Mouse (Mus musculus): ENCODE results near the gene Cuedc2. TPM values are rescaled to one million over a fixed set of nuclear protein-coding genes. Genes with fewer than 3 reads are reported as not detected.

Gene Cuedc2
- polyA plus RNA-seq, 1 experiment = 65.5 TPM

- H3K36me3 ChIP-seq (ENCODE audit: control insufficient read depth, insufficient read depth, low read length, poor library complexity, severe bottlenecking) = no peaks in the 10 kb centered on the region
- no peaks in the 10 kb centered on the region for H3K9me3 ChIP-seq (replicated peaks; ENCODE audit: control insufficient read depth, insufficient read depth, low read length, poor library complexity, severe bottlenecking)
- H3K27ac ChIP-seq (ENCODE audit: insufficient read depth, low read length) = no peak overlapping the region
- no peaks in the 10 kb centered on the region for H3K4me1 ChIP-seq (ENCODE audit: control insufficient read depth, insufficient read depth, low read length)
- H3K4me3 ChIP-seq (ENCODE audit: low read depth, low read length) = peak overlapping the region; percentile 57
- TF ChIP-seq POLR2A (IDR thresholded peaks at IDR 0.05; ENCODE audit: insufficient read depth, low read length) (no peak), EP300 (IDR thresholded peaks at IDR 0.05; ENCODE audit: insufficient read depth, low read depth, low read length) (no peak), CTCF (IDR thresholded peaks at IDR 0.05; ENCODE audit: low read depth, low read length) (no peak)
- peak overlapping the region; percentile 30 for H3K9ac ChIP-seq (ENCODE audit: low read depth, poor library complexity, severe bottlenecking)
- peaks cover 9% of the 10 kb centered on the region for H3K27me3 ChIP-seq (ENCODE audit: control insufficient read depth, insufficient read depth, low read length, poor library complexity, severe bottlenecking)
Measured at GRCm38 (mm10) chr19:46316846-46317545, 21.5 kb downstream of the Cuedc2 start.

- no peaks in the 10 kb centered on the region for H3K36me3 ChIP-seq (ENCODE audit: control insufficient read depth, insufficient read depth, low read length, poor library complexity, severe bottlenecking)
- TF ChIP-seq POLR2A (IDR thresholded peaks at IDR 0.05; ENCODE audit: insufficient read depth, low read length) = no peak
- TF ChIP-seq EP300 (IDR thresholded peaks at IDR 0.05; ENCODE audit: insufficient read depth, low read depth, low read length) = no peak
- no peak for TF ChIP-seq CTCF (IDR thresholded peaks at IDR 0.05; ENCODE audit: low read depth, low read length)
- H3K9ac ChIP-seq (ENCODE audit: low read depth, poor library complexity, severe bottlenecking) = no peak overlapping the region
- peaks cover 9% of the 10 kb centered on the region for H3K27me3 ChIP-seq (ENCODE audit: control insufficient read depth, insufficient read depth, low read length, poor library complexity, severe bottlenecking)
- H3K9me3 ChIP-seq (replicated peaks; ENCODE audit: control insufficient read depth, insufficient read depth, low read length, poor library complexity, severe bottlenecking) = no peaks in the 10 kb centered on the region
- H3K4me1 ChIP-seq (ENCODE audit: control insufficient read depth, insufficient read depth, low read length) = no peaks in the 10 kb centered on the region
- no peak overlapping the region for H3K27ac ChIP-seq (ENCODE audit: insufficient read depth, low read length)
- H3K4me3 ChIP-seq (ENCODE audit: low read depth, low read length) = no peak overlapping the region
Measured at GRCm38 (mm10) chr19:46315752-46316610, 22.5 kb downstream of the Cuedc2 start.

- Histone ChIP-seq H3K27me3 (ENCODE audit: control insufficient read depth, insufficient read depth, low read length, poor library complexity, severe bottlenecking) (peaks cover 9% of the 10 kb centered on the region), H3K4me1 (ENCODE audit: control insufficient read depth, insufficient read depth, low read length) (no peaks in the 10 kb centered on the region), H3K27ac (ENCODE audit: insufficient read depth, low read length) (no peak overlapping the region), H3K4me3 (ENCODE audit: low read depth, low read length) (no peak overlapping the region), H3K9me3 (replicated peaks; ENCODE audit: control insufficient read depth, insufficient read depth, low read length, poor library complexity, severe bottlenecking) (no peaks in the 10 kb centered on the region), H3K36me3 (ENCODE audit: control insufficient read depth, insufficient read depth, low read length, poor library complexity, severe bottlenecking) (no peaks in the 10 kb centered on the region), H3K9ac (ENCODE audit: low read depth, poor library complexity, severe bottlenecking) (no peak overlapping the region)
- TF ChIP-seq POLR2A (IDR thresholded peaks at IDR 0.05; ENCODE audit: insufficient read depth, low read length) (no peak), CTCF (IDR thresholded peaks at IDR 0.05; ENCODE audit: low read depth, low read length) (no peak), EP300 (IDR thresholded peaks at IDR 0.05; ENCODE audit: insufficient read depth, low read depth, low read length) (no peak)
Measured at GRCm38 (mm10) chr19:46314872-46315742, 23.4 kb downstream of the Cuedc2 start.

GRCm38 (mm10) chr19:46314151-46314601, 24.3 kb downstream of the Cuedc2 start:
- no peak for TF ChIP-seq CTCF (IDR thresholded peaks at IDR 0.05; ENCODE audit: low read depth, low read length)
- TF ChIP-seq POLR2A (IDR thresholded peaks at IDR 0.05; ENCODE audit: insufficient read depth, low read length) = no peak
- no peak for TF ChIP-seq EP300 (IDR thresholded peaks at IDR 0.05; ENCODE audit: insufficient read depth, low read depth, low read length)
- Histone ChIP-seq H3K9me3 (replicated peaks; ENCODE audit: control insufficient read depth, insufficient read depth, low read length, poor library complexity, severe bottlenecking) (no peaks in the 10 kb centered on the region), H3K4me1 (ENCODE audit: control insufficient read depth, insufficient read depth, low read length) (no peaks in the 10 kb centered on the region), H3K27ac (ENCODE audit: insufficient read depth, low read length) (no peak overlapping the region), H3K27me3 (ENCODE audit: control insufficient read depth, insufficient read depth, low read length, poor library complexity, severe bottlenecking) (peaks cover 9% of the 10 kb centered on the region), H3K36me3 (ENCODE audit: control insufficient read depth, insufficient read depth, low read length, poor library complexity, severe bottlenecking) (no peaks in the 10 kb centered on the region), H3K4me3 (ENCODE audit: low read depth, low read length) (peak overlapping the region; percentile 42), H3K9ac (ENCODE audit: low read depth, poor library complexity, severe bottlenecking) (no peak overlapping the region)

- no peak overlapping the region for H3K4me3 ChIP-seq (ENCODE audit: low read depth, low read length)
- H3K27me3 ChIP-seq (ENCODE audit: control insufficient read depth, insufficient read depth, low read length, poor library complexity, severe bottlenecking) = peaks cover 9% of the 10 kb centered on the region
- H3K4me1 ChIP-seq (ENCODE audit: control insufficient read depth, insufficient read depth, low read length) = no peaks in the 10 kb centered on the region
- H3K27ac ChIP-seq (ENCODE audit: insufficient read depth, low read length) = no peak overlapping the region
- TF ChIP-seq CTCF (IDR thresholded peaks at IDR 0.05; ENCODE audit: low read depth, low read length) = no peak
- TF ChIP-seq EP300 (IDR thresholded peaks at IDR 0.05; ENCODE audit: insufficient read depth, low read depth, low read length) = no peak
- no peak for TF ChIP-seq POLR2A (IDR thresholded peaks at IDR 0.05; ENCODE audit: insufficient read depth, low read length)
- H3K9me3 ChIP-seq (replicated peaks; ENCODE audit: control insufficient read depth, insufficient read depth, low read length, poor library complexity, severe bottlenecking) = no peaks in the 10 kb centered on the region
- no peaks in the 10 kb centered on the region for H3K36me3 ChIP-seq (ENCODE audit: control insufficient read depth, insufficient read depth, low read length, poor library complexity, severe bottlenecking)
- H3K9ac ChIP-seq (ENCODE audit: low read depth, poor library complexity, severe bottlenecking) = no peak overlapping the region
Measured at GRCm38 (mm10) chr19:46313591-46313990, 24.9 kb downstream of the Cuedc2 start.

Measured in ES-Bruce4 (cell line).